Mouse (Mus musculus) left cerebral cortex, adult 18-20 months (tissue): ENCODE data around the gene Ppp2r3d. TPM values are rescaled to one million over a fixed set of nuclear protein-coding genes. Genes with fewer than 3 reads are reported as not detected.
A peak's percentile ranks its signal among the peaks of the same experiment; 100 is the strongest.
"Not testable (repeated sequence)": the region's sequence is repeated elsewhere in the genome, so short reads cannot be mapped to it uniquely, and the experiment has no call there.

Source experiments
- DNase-seq, 2 experiments: peaks; one replicate each; pipeline ENCODE4 v3.0.0; 2021 to 2022; ENCODE audit warnings: low spot score in 2 of 2, mixed read lengths in 1 of 2
- long read RNA-seq, 2 experiments: library from polyadenylated mRNA; stranded (forward); transcript quantifications; one replicate each; pipeline ENCODE4 v2.0.0; 2021
- total RNA-seq, 2 experiments: library from RNA; stranded (reverse); gene quantifications; 2 replicates each; pipeline ENCODE4 v1.2.3; 2021

The Ppp2r3d gene
- total RNA-seq: 100 to 1,000 TPM in 1 of 2 experiments, 10 to 100 TPM in 1; 98.8 to 107 TPM
- long read RNA-seq, experiment 1, partial matches to known transcripts: 0 of 1 reads
- long read RNA-seq, experiment 1, other reads (novel, unspliced or antisense): 0 of 1 reads
- long read RNA-seq, experiment 2, partial matches to known transcripts: 0 of 1 reads
- long read RNA-seq, experiment 2, other reads (novel, unspliced or antisense): 0 of 1 reads

GRCm38 (mm10) chr9:124476096-124476902, at the start of gene Ppp2r3d:
Gene Ppp2r3d (minus strand): TSS chr9:124476898.
- DNase-seq: no peak

DNA sequence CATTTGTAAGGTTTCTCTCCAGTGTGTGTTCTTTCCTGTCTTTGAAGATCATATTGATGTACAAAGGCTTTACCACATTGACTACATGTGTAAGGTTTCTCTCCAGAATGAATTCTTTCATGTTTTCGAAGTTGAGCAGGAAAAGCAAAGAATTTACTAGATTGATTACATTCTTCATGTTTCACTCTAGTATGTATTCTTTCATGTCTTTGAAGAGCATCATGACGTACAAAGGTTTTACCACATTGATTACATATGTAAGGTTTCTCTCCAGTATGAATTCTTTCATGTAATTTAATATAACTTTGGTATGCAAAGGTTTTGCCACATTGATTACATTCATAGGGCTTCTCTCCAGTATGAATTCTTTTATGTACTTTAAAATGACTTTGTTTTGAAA, 17.0 kb upstream of the Ppp2r3d start, which contains the start of gene Gm21836:
Gene Gm21836 (minus strand): TSS at position 101 of the 400 bp plus-strand sequence.
- not testable (repeated sequence) for DNase-seq

DNA sequence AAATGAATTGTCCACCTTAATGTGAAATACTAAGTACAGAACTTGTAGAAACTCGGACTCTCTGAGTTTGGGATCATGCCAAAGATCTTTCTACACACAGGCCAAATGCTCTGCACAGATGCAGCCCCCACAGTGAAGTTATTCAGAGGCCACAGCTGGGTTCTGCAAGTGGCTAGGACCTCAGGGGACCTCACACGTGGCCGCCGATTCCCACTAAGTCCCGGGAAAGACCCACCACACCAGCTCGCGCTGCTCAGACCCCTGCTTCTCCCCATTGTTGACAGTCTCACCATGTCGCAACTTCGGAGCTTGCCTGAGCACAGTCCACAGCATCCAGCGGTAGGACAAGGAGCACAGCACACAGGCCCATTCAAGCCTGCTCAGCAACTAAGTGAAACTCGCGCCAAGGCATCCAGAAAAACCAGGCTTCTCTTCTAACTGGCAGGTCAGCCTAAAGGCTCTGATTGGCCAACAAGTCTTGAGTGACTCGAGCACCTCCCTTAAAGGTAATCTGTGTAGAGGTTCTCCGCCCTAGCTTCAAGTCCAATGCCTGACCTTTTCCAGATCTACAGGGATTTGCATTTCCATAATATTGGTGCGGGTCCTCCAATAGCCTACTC, 3.8 kb upstream of the Ppp2r3d start:
- DNase-seq: not testable (repeated sequence)

GRCm38 (mm10) chr9:124478081-124478480, 1.4 kb upstream of the Ppp2r3d start:
- peak; percentile 12 to 29 for DNase-seq

DNA sequence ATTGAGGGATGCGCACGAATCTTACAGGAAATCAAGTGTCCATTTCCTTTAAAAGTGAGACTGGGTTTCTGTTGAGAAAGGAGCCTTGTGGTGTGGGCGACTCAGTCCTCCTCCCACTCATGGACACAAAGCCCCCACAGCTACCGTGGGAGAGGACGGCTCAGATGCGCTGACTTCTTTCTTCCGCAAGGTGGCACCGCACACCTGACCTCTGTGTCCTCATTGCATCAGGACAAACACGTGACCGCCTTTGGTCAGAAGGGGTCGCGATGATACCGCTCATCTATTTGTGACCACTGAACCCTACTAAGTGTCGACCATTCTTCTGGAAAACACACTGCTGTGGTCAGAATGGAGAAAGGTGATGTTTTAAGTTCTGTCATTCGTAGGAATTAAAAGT, 1.0 kb downstream of the Ppp2r3d start:
- no peak for DNase-seq

GRCm38 (mm10) chr9:124456572-124456971, 20.1 kb downstream of the Ppp2r3d start:
- DNase-seq: no peak

GRCm38 (mm10) chr9:124442533-124442855, 34.2 kb downstream of the Ppp2r3d start:
- peak; percentile 2 for DNase-seq

- DNase-seq: peak; percentile 2 to 3
These were observed 34.8 kb downstream of the Ppp2r3d start for GRCm38 (mm10) chr9:124441681-124442532.

GRCm38 (mm10) chr9:124440724-124441045, 36.0 kb downstream of the Ppp2r3d start:
- no peak for DNase-seq

DNA sequence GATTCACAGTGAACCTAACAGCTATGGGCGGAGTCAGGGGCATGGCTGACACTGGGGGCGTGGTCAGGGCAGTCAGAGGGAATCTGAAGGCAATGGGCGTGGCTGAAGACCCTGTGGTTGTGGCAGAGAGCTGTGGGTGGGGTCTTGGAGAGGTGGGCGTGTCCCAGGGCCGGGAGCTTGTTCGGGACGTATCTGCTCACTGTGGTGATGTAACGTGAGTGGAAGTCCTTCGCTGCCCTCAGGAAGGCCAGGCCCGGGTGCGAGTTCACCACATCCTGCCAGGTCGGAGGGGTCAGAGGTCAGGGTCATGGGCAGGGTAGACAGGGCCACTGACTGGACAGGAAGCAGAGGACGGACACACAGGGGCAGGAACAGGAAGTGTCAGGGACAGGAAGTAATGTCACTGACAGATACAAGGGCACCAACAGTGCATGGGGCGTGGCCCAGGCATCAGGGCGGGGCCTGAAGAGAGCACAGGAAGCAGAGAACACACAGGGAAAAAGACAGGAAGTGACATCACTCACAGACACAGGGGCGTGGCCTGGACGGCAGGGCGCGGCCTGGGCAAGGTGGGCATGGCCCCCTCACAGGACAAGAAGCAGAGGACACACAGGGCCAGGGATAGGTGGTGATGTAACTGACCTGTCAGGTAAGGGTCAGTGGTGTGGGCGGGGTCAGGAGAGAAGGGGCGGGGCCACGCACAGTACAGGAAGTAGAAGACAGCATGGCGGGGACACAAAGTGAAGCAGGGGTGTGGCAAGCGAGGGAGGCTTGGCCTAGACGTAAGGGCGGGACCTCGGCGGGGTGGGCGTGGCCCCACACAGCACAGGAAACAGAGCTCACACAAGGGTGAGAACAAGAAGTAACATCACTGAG, 36.6 kb downstream of the Ppp2r3d start:
- DNase-seq: peak; percentile 9 to 19

GRCm38 (mm10) chr9:124439403-124439847, 37.3 kb downstream of the Ppp2r3d start:
- peak; percentile 5 to 8 for DNase-seq

DNA sequence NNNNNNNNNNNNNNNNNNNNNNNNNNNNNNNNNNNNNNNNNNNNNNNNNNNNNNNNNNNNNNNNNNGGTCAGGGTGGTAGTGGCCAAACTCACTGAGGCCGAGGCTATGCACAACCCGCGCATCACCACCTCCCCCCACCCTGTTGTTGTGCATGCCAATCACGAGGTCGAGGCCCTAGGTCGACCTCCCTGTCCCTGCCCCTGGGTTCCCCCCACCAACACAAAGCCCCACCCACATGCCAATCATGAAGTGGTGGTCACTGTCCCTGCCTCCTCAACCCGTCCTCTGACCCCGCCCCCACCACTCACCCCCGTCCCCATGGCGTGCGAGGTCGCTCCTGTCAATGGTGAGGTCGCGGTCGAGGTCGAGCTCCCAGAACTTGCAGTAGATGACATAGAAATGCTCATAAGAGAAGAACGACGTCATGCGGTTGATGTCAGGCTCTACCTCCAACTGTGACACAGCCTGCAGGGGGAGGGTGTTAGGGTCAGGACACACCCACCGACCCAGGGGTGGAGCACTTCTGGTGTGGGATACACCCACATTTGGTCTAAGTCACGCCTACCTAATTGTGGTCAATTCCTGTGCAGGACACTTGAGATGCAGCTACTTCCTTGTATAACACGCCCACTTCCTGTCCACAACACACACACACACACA, 37.9 kb downstream of the Ppp2r3d start:
- DNase-seq: peak in 1 of 2 experiments; percentile 4

GRCm38 (mm10) chr9:124425411-124425885, 51.2 kb downstream of the Ppp2r3d start:
- DNase-seq: peak; percentile 93 to 97

DNA sequence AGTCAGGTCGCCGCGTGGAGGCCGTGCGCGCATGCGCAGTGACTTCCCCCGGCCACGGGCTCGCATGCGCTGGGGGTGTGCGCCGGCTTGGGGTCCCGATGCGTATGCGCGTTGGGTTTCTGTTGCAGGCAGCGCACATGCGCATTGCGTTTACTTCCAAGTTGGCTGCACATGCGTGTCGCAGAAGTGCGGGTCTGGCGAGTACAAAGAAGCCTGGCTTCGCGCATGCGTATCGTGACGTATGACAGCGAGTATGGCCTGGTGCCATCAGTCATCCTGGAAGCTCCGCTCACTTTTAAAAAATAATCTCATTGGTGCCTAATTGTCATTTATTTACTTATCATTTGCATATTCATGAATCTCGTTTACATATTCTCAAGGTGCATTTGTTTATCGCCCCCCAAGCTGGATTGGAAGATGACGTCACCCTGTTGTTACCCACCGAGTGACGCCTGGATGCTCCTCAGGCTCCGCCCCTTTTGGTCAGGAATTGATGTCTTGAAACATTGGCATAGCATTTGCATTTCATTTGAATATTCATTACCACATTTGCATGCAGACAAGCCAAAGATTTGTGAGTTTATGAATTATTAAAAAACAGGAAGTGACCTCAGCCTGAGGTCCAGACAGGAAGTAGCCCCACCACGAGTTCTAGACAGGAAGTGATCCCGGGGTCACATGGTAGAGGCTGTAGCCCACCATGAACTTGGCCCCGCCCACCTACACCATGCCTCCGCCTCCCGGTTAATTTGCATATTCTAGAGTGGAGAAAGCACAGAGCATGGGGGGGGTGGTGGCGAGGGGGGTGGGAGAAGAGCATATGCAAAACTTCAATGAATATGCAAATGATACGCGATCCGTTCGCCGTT, 51.9 kb downstream of the Ppp2r3d start:
- DNase-seq: peak; percentile 98 to 99

DNA sequence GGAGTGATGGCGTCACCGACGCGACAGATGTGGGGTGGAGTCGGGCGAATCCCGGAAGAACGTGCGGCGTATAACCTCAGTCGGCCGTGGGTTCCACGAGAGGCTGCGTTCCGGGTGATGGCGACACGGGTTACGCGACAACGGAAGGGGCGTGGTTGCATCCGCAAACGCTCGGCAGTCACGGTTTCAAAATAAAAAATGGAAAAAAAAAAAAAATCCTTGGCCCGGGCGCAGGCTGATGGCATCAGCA, 52.5 kb downstream of the Ppp2r3d start:
- no peak for DNase-seq

DNA sequence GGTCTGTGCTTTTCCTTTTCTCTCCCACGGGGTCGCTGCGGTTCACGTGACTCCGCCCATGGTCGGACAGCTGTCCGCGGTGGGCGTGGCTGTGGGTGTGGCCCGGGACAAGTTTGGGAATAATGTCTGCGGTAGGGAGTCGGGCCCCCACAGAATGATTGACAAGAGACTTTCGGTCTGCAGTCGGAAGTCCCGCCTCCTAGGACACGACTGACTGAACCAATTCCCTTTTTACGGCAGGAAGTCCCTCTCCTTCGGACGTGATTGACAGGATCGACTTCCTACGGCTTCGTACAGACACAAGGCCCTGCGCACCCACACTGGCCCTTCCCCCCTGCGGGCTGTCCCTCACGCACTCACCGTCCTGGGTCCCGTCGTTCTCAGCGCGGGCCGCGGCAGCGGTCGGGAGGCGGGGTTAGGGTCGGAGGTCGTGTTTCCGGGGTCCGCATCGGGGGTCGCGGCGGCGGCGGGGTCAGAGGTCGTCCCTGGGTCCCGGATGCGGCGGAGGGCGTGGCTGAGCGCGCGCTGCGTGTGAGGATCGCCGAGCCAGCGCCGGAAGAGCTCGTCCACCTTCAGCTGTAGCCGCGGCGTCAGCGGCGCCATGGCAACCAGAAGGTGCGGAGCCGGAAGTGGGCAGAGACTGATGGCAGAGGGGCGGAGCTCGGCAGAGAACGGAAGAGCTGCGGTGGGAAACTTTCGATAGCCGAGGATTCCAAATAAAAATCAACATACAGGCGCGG, 53.0 kb downstream of the Ppp2r3d start:
- DNase-seq: peak; percentile 96 to 97

GRCm38 (mm10) chr9:124422900-124423551, 53.7 kb downstream of the Ppp2r3d start:
- DNase-seq: peak; percentile 84 to 91

DNA sequence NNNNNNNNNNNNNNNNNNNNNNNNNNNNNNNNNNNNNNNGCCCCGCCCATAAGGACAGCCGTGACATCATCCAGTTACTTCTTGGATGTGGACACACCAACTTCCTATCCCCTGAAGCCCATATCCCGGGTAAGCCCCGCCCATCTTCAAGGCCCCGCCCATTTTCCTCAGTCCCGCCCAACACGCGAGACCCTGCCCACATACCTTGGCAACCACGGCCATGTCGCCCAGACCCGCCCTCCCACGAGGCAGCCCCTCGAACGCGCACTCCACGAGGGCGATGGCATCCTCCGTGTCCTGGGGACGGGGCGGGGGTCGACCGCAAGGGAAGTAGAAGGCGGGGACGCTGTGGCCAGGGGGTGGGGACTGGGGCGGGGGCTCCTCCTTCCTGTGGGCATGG, 54.3 kb downstream of the Ppp2r3d start:
- DNase-seq: peak; percentile 47 to 56
